Mouse (Mus musculus) thymus, postnatal 10 days (tissue): ENCODE measurements around the gene Lrp10.

Source experiments
- DNase-seq, 2 experiments: peaks; one replicate each; pipeline ENCODE4 v3.0.0; 2021; ENCODE audit warnings: low spot score in 2 of 2

Gene Lrp10

GRCm38 (mm10) chr14:54475941-54476844, 12.3 kb downstream of the Lrp10 start, which contains the start of gene Rem2:
Rem2 (plus strand) TSS chr14:54476100.
- no peak for DNase-seq

- DNase-seq: no peak
Observed at GRCm38 (mm10) chr14:54477172-54477909, 13.4 kb downstream of the Lrp10 start.

GRCm38 (mm10) chr14:54479451-54479920, 15.5 kb downstream of the Lrp10 start:
- peak; percentile 32 to 47 for DNase-seq

DNA sequence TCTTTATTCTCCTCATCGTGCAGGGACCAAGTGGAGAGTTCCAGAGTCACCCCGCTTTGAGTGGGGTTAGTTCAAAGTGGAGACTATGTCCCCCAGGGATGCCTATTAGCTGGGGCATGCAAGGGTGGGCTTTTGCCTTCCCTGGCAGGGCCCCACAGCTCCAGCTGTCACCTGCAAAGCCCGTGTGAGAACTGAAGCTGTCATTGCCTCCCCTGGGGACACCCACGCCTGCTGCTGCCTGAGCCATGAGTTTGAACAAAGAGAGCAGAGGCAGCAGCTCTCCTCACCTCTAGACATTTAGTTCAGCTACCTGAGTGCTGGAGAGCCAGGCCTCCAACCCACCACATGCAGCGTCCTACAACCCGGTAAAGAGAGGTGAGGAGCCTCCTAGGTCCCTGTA, 16.7 kb downstream of the Lrp10 start:
- peak; percentile 51 to 57 for DNase-seq

- peak; percentile 41 to 42 for DNase-seq
Observed at GRCm38 (mm10) chr14:54481402-54481801, 17.5 kb downstream of the Lrp10 start.

- DNase-seq: peak; percentile 36 to 71
Observed at GRCm38 (mm10) chr14:54482498-54482897, 18.6 kb downstream of the Lrp10 start.

DNA sequence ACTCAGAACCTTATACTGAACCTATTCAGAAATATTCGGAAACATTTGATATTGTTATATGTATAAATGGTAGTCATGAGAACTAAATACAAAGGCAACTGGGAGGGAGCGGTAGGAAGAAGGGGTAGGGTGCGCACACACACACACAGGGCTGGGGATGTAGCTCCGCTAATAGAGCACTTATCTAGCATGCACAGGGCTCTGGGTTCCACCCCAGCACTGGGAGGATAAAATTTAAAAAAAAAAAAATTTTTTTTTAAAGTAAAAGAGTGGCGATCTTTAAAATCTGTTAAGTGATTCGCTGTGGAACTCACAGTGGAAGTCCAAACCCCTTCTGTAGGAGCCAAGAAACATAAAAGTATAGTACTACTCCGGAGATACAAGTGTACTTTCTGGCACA, 22.0 kb downstream of the Lrp10 start:
- DNase-seq: no peak

- no peak for DNase-seq
Observed at GRCm38 (mm10) chr14:54487732-54488131, 23.8 kb downstream of the Lrp10 start.

DNA sequence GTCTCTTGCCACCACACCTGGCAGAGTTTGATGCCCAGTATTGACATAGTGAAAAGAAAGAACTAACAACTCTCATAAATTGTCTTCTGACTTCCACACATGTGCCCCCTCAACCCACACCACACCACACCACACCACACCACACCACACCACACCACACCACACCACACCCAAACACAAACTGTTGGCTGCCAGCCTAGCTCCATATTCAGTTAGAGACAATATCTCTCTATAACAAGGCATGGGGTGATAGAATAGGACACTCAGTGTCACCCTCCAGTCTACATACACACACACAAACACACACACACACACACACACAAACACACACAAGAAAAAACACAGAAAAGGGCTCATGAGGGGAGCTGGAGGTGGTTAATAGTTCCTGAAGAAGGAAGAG, 24.4 kb downstream of the Lrp10 start:
- no peak for DNase-seq

GRCm38 (mm10) chr14:54492345-54493131, 28.6 kb downstream of the Lrp10 start:
- DNase-seq: no peak

DNA sequence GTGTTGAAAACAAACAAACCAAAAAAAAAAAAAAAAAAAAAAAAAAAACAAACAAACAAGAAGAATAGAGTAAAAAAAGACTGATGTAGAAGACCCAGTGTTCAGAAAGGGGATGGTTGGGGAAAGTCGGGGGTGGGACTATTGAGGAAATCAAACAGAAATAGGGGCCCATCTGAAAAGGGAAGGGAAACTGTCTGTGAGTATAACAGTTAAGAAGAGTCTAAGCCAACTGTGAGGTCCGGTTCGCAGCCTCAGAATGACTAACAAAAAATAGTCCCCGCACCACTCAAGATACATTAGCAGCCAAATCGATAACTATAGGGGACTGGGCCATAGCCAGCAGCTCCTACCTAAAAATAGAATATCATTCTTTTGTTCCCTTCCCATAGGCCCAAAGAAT, 29.3 kb downstream of the Lrp10 start:
- no peak for DNase-seq

- peak; percentile 47 to 79 for DNase-seq
Observed at GRCm38 (mm10) chr14:54494234-54494633, 30.3 kb downstream of the Lrp10 start.

DNA sequence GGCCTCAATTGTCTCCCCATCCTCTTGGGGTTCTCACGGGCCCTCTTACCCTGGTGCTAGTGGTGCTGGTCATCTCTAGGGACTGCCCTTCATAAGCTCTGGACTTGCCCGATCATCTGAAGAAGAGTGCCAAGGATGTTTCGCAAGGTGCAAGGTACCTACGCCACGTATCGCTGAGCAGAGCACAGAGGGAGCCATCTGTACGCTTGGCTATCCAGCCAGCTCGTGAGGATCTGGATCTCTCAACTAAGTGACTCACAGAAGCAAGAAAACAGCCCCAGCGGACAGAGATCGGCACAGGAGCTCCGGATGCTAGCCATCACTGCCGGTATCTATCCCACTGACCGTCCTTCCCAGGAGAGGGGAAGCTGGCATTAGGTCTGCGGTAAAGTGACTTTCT, 32.8 kb downstream of the Lrp10 start:
- no peak for DNase-seq

GRCm38 (mm10) chr14:54499330-54499729, 35.4 kb downstream of the Lrp10 start:
- DNase-seq: peak; percentile 59 to 64

DNA sequence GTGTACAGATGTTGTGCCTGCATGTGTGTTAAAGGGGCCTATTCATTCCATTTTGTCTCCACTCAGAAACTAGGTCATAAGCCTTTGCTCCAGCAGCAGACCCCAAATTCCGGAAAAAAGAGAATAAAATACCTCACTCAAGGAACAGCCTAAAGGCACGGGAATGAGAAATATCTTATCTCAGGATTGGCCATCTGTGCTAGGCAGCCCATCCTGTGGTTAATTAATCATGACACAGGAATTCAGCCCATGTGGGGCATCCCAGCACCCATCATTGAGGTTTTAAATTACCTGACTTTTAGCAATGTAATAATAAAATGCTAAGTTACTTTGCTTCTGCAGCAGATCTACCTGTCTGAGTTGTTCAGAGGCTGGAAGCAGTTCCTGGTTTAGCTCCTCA, 37.4 kb downstream of the Lrp10 start:
- DNase-seq: no peak

DNA sequence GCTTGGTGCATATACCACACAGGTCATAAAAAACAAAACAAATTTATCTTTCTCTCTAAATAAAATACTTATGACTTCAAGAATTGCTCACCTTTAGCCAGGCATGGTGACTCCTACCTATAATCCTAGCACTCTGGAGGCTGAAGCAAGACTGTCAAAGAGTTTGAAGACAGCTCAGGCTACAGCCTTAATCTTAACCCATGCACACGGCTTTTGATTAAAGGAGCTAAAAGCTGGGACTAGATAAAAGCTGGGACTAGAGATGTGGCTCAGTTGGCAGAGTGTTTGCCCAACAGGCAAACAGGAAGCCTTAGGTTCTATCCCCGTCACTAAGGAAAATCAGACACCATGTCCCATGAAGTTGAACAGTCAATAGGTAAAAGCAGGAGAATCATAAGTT, 39.2 kb downstream of the Lrp10 start:
- no peak for DNase-seq

GRCm38 (mm10) chr14:54509774-54510173, 45.8 kb downstream of the Lrp10 start:
- DNase-seq: no peak

DNA sequence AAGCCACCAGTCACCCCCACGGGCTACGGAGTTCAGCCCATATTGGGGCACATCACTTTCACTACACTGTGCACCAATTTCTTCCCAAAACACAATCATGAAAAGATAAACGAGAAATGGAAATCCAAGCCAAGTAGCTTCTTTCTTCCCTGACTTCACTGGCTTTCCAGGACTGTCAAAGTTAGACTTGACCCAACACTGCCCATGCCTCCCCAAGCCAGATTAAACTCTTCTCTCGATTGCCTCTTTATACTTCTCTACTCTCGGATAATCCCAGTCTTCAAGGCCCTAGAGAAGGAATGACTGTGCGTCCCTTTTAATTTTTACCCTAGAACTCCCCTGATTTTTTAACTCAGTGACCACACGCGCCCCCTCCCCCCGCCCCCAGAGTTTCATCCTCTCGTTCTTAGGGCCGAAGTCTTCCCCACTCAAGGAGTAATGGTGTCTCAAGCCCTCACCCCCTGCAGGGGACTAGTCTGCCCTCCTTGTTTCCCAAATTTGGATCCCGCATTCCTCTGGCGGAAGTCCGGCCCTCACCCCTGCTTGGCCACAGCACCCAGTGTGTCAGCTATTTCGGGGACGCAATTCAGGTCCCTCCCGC, 52.9 kb downstream of the Lrp10 start:
- no peak for DNase-seq
